Mouse (Mus musculus): ENCODE measurements at regions not wholly inside any gene's neighbourhood (a gene's known extent, or its start where the extent isn't known, plus 50 kb on each side); places are given as distances from the start of the nearest gene placed in this dataset.

DNA sequence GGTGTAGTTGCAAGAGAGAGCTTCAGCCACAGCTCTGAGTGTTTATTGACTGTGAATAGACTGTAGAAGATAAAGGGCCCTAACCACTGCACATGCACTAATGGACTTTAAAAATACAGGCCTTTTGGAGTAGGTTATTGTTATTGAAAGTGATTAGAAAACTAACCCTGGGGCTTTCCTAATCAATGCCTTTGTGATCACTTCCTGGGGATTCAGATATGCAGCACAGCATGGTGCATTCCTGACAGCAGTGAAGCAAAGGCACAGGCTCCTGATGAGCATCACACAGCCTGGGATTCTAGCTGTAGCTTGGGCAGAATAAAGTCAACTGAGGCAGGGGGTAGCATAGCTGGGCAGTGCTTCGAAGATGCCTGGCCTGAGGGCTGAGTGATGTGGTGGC, 87.3 kb downstream of the Gm11077 start:
- H3K36me3 ChIP-seq (replicated peaks; ENCODE audit: insufficient read depth, low read length): no peaks in the 10 kb centered on the region
- no peaks in the 10 kb centered on the region for H3K27me3 ChIP-seq (ENCODE audit: insufficient read depth, low read length)
- peak; percentile 19; the same call in 1 of the 2 replicates for ATAC-seq
- H3K4me1 ChIP-seq (ENCODE audit: insufficient read depth): no peaks in the 10 kb centered on the region
- no peak for TF ChIP-seq CTCF (IDR thresholded peaks at IDR 0.05; ENCODE audit: low read depth)
- TF ChIP-seq EP300 (IDR thresholded peaks at IDR 0.05; ENCODE audit: low read depth): no peak
- no peak overlapping the region for H3K4me2 ChIP-seq (ENCODE audit: low read depth, low read length)
- no peak overlapping the region for H3K27ac ChIP-seq (ENCODE audit: low read depth)
- no peak overlapping the region for H3K4me3 ChIP-seq (ENCODE audit: low read depth, low read length)
- H3K9ac ChIP-seq (replicated peaks): no peak overlapping the region
- H3K9me3 ChIP-seq (ENCODE audit: low read length): no peaks in the 10 kb centered on the region
- DNase-seq: no peak
- 42% methylated on average over 1 of the region's 1 CpGs for whole genome bisulfite sequencing (ENCODE audit: insufficient replicate concordance)

GRCm38 (mm10) chr6:140816831-140817230, 87.7 kb downstream of the Gm11077 start:
- H3K4me3 ChIP-seq (ENCODE audit: low read depth, low read length): no peak overlapping the region

GRCm38 (mm10) chr6:140819451-140819878, 90.4 kb downstream of the Gm11077 start:
- Histone ChIP-seq H3K4me2 (ENCODE audit: low read depth, low read length) (no peak overlapping the region), H3K36me3 (replicated peaks; ENCODE audit: insufficient read depth, low read length) (no peaks in the 10 kb centered on the region), H3K27me3 (ENCODE audit: insufficient read depth, low read length) (no peaks in the 10 kb centered on the region), H3K4me3 (ENCODE audit: low read depth, low read length) (no peak overlapping the region), H3K9me3 (ENCODE audit: low read length) (no peaks in the 10 kb centered on the region), H3K27ac (ENCODE audit: low read depth) (no peak overlapping the region), H3K4me1 (ENCODE audit: insufficient read depth) (no peaks in the 10 kb centered on the region), H3K9ac (replicated peaks) (no peak overlapping the region)
- DNase-seq: peak; percentile 21
- WGBS (ENCODE audit: insufficient replicate concordance): 59% methylated on average over 8 of the region's 8 CpGs
- ATAC-seq: peak; percentile 52
- TF ChIP-seq EP300 (IDR thresholded peaks at IDR 0.05; ENCODE audit: low read depth) (no peak), CTCF (IDR thresholded peaks at IDR 0.05; ENCODE audit: low read depth) (no peak)

More at GRCm38 (mm10) chr6:140816831-140817230, 87.7 kb downstream of the Gm11077 start:
- Histone ChIP-seq H3K9ac (replicated peaks) (no peak overlapping the region), H3K4me1 (ENCODE audit: insufficient read depth) (no peaks in the 10 kb centered on the region), H3K27ac (ENCODE audit: low read depth) (no peak overlapping the region), H3K36me3 (replicated peaks; ENCODE audit: insufficient read depth, low read length) (no peaks in the 10 kb centered on the region), H3K27me3 (ENCODE audit: insufficient read depth, low read length) (no peaks in the 10 kb centered on the region), H3K4me2 (ENCODE audit: low read depth, low read length) (no peak overlapping the region), H3K9me3 (ENCODE audit: low read length) (no peaks in the 10 kb centered on the region)
- TF ChIP-seq CTCF (IDR thresholded peaks at IDR 0.05; ENCODE audit: low read depth): no peak
- TF ChIP-seq EP300 (IDR thresholded peaks at IDR 0.05; ENCODE audit: low read depth): no peak
- no peak for DNase-seq
- WGBS (ENCODE audit: insufficient replicate concordance): 7% methylated on average over 6 of the region's 6 CpGs
- peak; percentile 62 for ATAC-seq

GRCm38 (mm10) chr6:140826522-140826921, 97.4 kb downstream of the Gm11077 start:
- TF ChIP-seq CTCF (IDR thresholded peaks at IDR 0.05; ENCODE audit: low read depth): no peak
- no peak for TF ChIP-seq EP300 (IDR thresholded peaks at IDR 0.05; ENCODE audit: low read depth)
- Histone ChIP-seq H3K4me2 (ENCODE audit: low read depth, low read length) (no peak overlapping the region), H3K4me1 (ENCODE audit: insufficient read depth) (no peaks in the 10 kb centered on the region), H3K27me3 (ENCODE audit: insufficient read depth, low read length) (no peaks in the 10 kb centered on the region), H3K4me3 (ENCODE audit: low read depth, low read length) (no peak overlapping the region), H3K9ac (replicated peaks) (no peak overlapping the region), H3K36me3 (replicated peaks; ENCODE audit: insufficient read depth, low read length) (no peaks in the 10 kb centered on the region), H3K27ac (ENCODE audit: low read depth) (no peak overlapping the region), H3K9me3 (ENCODE audit: low read length) (no peaks in the 10 kb centered on the region)
- no peak for ATAC-seq
- no peak for DNase-seq

DNA sequence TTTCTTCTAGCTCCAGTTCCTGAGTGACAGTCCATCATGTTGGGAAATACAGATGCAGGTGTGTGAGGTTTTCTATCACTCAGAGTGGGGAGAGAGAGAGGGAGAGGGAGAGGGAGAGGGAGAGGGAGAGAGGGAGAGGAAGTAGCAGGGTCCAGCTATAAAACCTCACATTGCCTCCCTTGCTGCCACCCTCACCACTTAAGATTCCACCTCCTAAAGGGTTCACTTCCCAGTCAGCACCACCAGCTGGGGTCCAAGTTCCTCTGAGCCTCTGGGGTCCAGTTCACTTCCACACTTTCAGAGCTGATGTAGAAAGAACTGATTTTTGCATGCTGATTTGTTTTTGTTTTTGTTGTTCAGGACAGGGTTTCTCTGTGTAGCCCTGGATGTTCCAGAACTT, 98.6 kb downstream of the Gm11077 start:
- ATAC-seq (no peak), DNase-seq (no peak)
- H3K27me3 ChIP-seq (ENCODE audit: insufficient read depth, low read length): no peaks in the 10 kb centered on the region
- H3K9ac ChIP-seq (replicated peaks): no peak overlapping the region
- no peaks in the 10 kb centered on the region for H3K9me3 ChIP-seq (ENCODE audit: low read length)
- H3K27ac ChIP-seq (ENCODE audit: low read depth): no peak overlapping the region
- TF ChIP-seq CTCF (IDR thresholded peaks at IDR 0.05; ENCODE audit: low read depth) (no peak), EP300 (IDR thresholded peaks at IDR 0.05; ENCODE audit: low read depth) (no peak)
- H3K4me3 ChIP-seq (ENCODE audit: low read depth, low read length): no peak overlapping the region
- no peak overlapping the region for H3K4me2 ChIP-seq (ENCODE audit: low read depth, low read length)
- H3K4me1 ChIP-seq (ENCODE audit: insufficient read depth): no peaks in the 10 kb centered on the region
- H3K36me3 ChIP-seq (replicated peaks; ENCODE audit: insufficient read depth, low read length): no peaks in the 10 kb centered on the region

- TF ChIP-seq EP300 (IDR thresholded peaks at IDR 0.05; ENCODE audit: low read depth): no peak
- no peak for TF ChIP-seq CTCF (IDR thresholded peaks at IDR 0.05; ENCODE audit: low read depth)
- H3K27me3 ChIP-seq (ENCODE audit: insufficient read depth, low read length): no peaks in the 10 kb centered on the region
- DNase-seq (no peak), ATAC-seq (no peak)
- H3K4me2 ChIP-seq (ENCODE audit: low read depth, low read length): no peak overlapping the region
- H3K27ac ChIP-seq (ENCODE audit: low read depth): no peak overlapping the region
- no peak overlapping the region for H3K4me3 ChIP-seq (ENCODE audit: low read depth, low read length)
- H3K36me3 ChIP-seq (replicated peaks; ENCODE audit: insufficient read depth, low read length): no peaks in the 10 kb centered on the region
- WGBS (ENCODE audit: insufficient replicate concordance): 73% methylated on average over 8 of the region's 8 CpGs
- H3K9me3 ChIP-seq (ENCODE audit: low read length): no peaks in the 10 kb centered on the region
- H3K9ac ChIP-seq (replicated peaks): no peak overlapping the region
- no peaks in the 10 kb centered on the region for H3K4me1 ChIP-seq (ENCODE audit: insufficient read depth)
Observed at GRCm38 (mm10) chr6:140843292-140843991, 114.4 kb downstream of the Gm11077 start.
